Mouse (Mus musculus) neural tube, postnatal 0 days (tissue): ENCODE data around the gene Olfr171. TPM values are rescaled to one million over a fixed set of nuclear protein-coding genes. Genes with fewer than 3 reads are reported as not detected.

Experiments
- polyA plus RNA-seq: library from polyadenylated mRNA; unstranded; fragments of >200 nt; fragmentation: Nextera tagmentation; extraction: Ambion mirVana; gene quantifications from 2 replicates; pipeline ENCODE4 v1.2.1, GENCODE M21; 2015

Gene Olfr171
- polyA plus RNA-seq: not detected in 2 replicates

DNA sequence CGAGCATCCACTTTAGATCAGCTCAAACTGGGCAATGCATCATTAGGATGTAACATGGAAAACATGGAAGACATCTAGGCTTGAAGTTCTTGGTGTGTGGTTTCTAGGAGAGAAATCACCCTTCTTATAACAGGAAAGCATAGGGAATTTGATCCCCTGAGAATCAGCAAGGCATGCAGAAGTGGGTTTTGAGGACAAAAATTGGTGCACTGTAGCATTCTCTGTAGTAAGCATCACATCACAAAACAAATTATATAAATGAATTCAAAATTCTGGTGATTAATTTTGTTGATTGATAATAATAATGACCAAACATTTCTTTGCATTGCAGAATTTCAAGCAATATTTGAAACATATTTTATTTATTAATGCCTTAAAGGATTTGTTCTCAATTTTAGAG, at the start of gene Olfr171:
Gene Olfr171, minus strand, starts transcription at position 101 of the 400 bp plus-strand sequence.

DNA sequence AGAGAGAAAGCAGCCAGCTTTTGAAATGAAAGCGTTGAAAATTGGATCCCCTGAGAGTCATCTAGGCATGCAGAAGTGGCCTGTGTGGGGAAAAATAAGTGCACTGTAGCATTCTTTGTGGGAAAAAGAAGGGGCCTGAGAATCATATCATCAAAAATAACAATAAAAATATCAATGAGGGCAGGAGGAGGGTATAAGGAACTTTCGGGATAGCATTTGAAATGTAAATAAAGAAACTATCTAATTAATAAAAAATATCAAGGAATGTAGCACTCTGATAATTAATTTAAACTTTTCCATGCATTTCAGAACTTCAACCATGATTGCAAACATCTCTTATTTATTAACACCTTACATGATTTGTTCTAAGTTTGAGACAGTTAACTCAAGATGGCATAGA, 17.9 kb downstream of the Olfr171 start, which contains the start of gene Olfr170:
Gene Olfr170, minus strand, starts transcription at position 101 of the 400 bp plus-strand sequence.

Other genes starting within 250 kb of the Olfr171 start
- not detected in 2 replicates for gene Olfr165, start 206.8 kb downstream of the Olfr171 start, polyA plus RNA-seq
- not detected in 2 replicates for gene Olfr166, start 146.2 kb downstream of the Olfr171 start, polyA plus RNA-seq
- not detected in 2 replicates for gene Olfr167, start 107.7 kb downstream of the Olfr171 start, polyA plus RNA-seq
- gene Olfr168, start 94.4 kb downstream of the Olfr171 start, polyA plus RNA-seq: not detected in 2 replicates
- gene Olfr169, start 58.1 kb downstream of the Olfr171 start, polyA plus RNA-seq: not detected in 2 replicates
- gene Olfr170, start 18.0 kb downstream of the Olfr171 start, polyA plus RNA-seq: not detected in 2 replicates
- 0.06 TPM in 1 of 2 replicates, not detected in the other for gene Lamp3, start 76.5 kb upstream of the Olfr171 start, polyA plus RNA-seq
- gene B3gnt5, start 130.3 kb upstream of the Olfr171 start, polyA plus RNA-seq: 15.5 and 19.6 TPM in 2 replicates